Mouse (Mus musculus) right cerebral cortex, postnatal 25 days (tissue): ENCODE measurements around the gene Map1a.

ENCODE experiments used
- DNase-seq: peaks from one replicate; pipeline ENCODE4 v3.0.0; 2022

The Map1a gene

GRCm38 (mm10) chr2:121316278-121316677 is 26.9 kb downstream of the Map1a start:
- DNase-seq: no peak

- no peak for DNase-seq
These were observed 33.6 kb downstream of the Map1a start for GRCm38 (mm10) chr2:121323041-121323440.

- no peak for DNase-seq
These were observed 34.5 kb downstream of the Map1a start for GRCm38 (mm10) chr2:121323693-121324470.

GRCm38 (mm10) chr2:121329492-121329891 is 40.1 kb downstream of the Map1a start:
- no peak for DNase-seq

DNA sequence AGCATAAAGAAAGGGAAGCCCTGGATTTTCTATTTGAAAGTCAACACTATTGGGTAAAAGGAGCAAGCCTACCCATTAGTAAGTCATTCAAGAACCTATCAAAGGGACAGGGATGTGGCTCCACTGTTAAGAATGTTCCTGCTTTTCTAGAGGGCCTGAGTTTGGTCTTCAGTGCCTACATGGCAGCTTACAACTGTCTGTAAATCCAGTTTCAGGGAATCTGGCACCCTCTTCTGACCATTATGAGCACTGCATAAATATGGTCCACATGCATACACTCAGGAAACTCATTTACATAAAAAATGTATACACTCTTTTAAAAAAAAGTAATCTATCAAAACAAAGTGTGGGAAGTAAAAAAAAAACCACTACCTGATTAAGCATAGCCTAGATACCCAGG is 49.7 kb downstream of the Map1a start:
- no peak for DNase-seq

- DNase-seq: no peak
These were observed 63.8 kb downstream of the Map1a start for GRCm38 (mm10) chr2:121353156-121353555.

GRCm38 (mm10) chr2:121354378-121354777 is 65.0 kb downstream of the Map1a start:
- no peak for DNase-seq

DNA sequence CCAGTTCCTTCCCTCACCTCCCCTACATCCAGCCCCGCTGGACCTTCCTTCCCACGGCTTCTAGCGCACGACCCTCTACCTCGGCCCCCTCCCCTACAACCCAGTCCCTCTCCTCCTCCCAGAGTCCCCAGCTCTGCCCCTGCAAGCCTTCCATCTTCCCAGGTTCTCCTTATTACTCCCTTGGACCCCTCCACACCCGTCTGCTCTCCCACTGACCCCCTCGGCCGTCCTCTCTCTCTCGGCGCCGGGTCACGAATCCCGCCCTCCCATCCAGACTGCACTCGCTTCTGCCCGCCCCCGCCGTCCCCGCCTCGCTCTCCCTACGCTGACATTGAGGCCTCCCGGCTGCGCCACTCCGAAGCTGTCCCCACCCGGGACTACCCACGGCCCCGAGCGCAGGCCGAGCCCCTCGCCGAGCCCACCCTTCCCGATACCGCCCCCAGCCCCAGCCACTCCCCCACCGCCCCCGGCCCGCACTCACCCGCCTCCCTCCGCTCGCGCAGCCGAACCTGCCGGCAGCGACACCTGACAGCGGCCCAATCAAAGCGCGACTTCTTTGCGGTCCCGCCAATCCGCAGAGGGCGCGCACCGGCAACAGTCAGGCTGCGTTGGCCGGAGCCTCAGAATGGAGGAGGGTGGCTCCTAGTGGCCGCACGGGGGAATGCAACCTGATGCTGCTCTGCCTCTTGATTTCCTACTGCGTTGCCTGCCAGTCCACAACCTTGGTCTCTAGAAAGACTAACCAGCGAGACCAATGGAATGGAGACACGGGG is 65.6 kb downstream of the Map1a start, which contains the start of gene Ppip5k1:
Ppip5k1 (minus strand) TSS at position 577 of the 773 bp plus-strand sequence.
- DNase-seq: peak; percentile 99

DNA sequence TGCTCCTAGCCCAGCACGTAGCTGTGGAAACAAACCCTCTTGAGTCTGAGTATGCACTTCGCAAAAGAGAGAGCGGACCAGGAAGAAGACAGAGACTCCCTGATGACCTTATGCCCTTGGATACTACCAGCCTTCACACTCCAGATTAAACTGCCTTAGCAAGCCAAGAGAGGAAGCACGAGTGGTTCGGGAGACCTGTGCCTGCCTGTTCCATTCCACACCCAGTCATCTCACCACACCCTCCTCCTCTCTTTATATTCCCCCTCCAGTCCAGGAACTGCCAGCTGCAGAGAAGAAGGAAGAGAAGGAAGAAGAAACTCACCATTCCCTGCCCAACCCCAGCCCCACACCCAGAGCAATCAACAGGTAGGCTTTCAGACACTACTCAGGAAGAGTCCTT is 68.1 kb downstream of the Map1a start, which contains the start of gene Ckmt1:
Ckmt1 (plus strand) TSS at position 221 of the 400 bp plus-strand sequence.
- no peak for DNase-seq

- DNase-seq: no peak
These were observed 68.6 kb downstream of the Map1a start for GRCm38 (mm10) chr2:121357961-121358360.

GRCm38 (mm10) chr2:121358381-121358780 is 69.0 kb downstream of the Map1a start:
- DNase-seq: peak; percentile 87

- DNase-seq: no peak
These were observed 70.1 kb downstream of the Map1a start for GRCm38 (mm10) chr2:121359461-121359860.
